Mouse (Mus musculus) ES-E14 (cell line): ENCODE measurements at regions not wholly inside any gene's neighbourhood (a gene's known extent, or its start where the extent isn't known, plus 50 kb on each side); places are given as distances from the start of the nearest gene placed in this dataset.
"Not testable (repeated sequence)": the region's sequence is repeated elsewhere in the genome, so short reads cannot be mapped to it uniquely, and the experiment has no call there.

ENCODE experiments used
- DNase-seq: peaks from one replicate; pipeline ENCODE4 v3.0.0-alpha.2; 2013; ENCODE audit warnings: low read depth, low spot score
- H3K27ac ChIP-seq: 2 replicates; pipeline ENCODE4 v1.5.1; 2012; ENCODE audit warnings: low read depth, mild to moderate bottlenecking, low read length, moderate library complexity, mixed read lengths; ENCODE audit not compliant: poor library complexity, insufficient read depth, severe bottlenecking
- H3K36me3 ChIP-seq: 2 replicates; pipeline ENCODE4 v1.6.1; 2012; ENCODE audit warnings: mild to moderate bottlenecking, low read length, moderate library complexity, mixed read lengths; ENCODE audit not compliant: control insufficient read depth, poor library complexity, insufficient read depth, severe bottlenecking
- H3K4me1 ChIP-seq, 2 experiments: fragments of 150-350 bp in 1 of 2; sonication (generic) in 1 of 2; 2 replicates each; pipeline ENCODE4 v1.6.1; 2012; ENCODE audit warnings: low read length in 2 of 2, mild to moderate bottlenecking in 1 of 2, mixed read lengths in 1 of 2; ENCODE audit not compliant: control insufficient read depth in 2 of 2, insufficient read depth in 2 of 2, poor library complexity in 1 of 2
- H3K4me3 ChIP-seq, 2 experiments: fragments of 150-350 bp in 1 of 2; sonication (generic) in 1 of 2; 2 replicates each; pipeline ENCODE4 v1.5.1; 2012; ENCODE audit warnings: low read length in 2 of 2, low read depth in 1 of 2, mild to moderate bottlenecking in 1 of 2, mixed read lengths in 1 of 2; ENCODE audit not compliant: insufficient read depth in 1 of 2, poor library complexity in 1 of 2, severe bottlenecking in 1 of 2
- H3K9ac ChIP-seq: 2 replicates; pipeline ENCODE4 v1.6.1; 2012; ENCODE audit warnings: low read depth, mild to moderate bottlenecking, low read length, mixed read lengths; ENCODE audit not compliant: poor library complexity, insufficient read depth, severe bottlenecking
- H3K9me3 ChIP-seq: fragments of 150-350 bp; sonication (generic); 2 replicates; pipeline ENCODE4 v1.6.1; 2012; ENCODE audit warnings: low read depth, mild to moderate bottlenecking, low read length; ENCODE audit not compliant: control insufficient read depth, insufficient read depth
- CHD2 ChIP-seq: IDR thresholded peaks from 2 replicates; pipeline ENCODE4 v1.6.1; 2014; ENCODE audit warnings: mild to moderate bottlenecking, low read depth, low read length, inconsistent platforms
- HCFC1 ChIP-seq: IDR thresholded peaks from 2 replicates; pipeline ENCODE4 v1.6.1; 2012; ENCODE audit warnings: low read length, inconsistent platforms, borderline replicate concordance; ENCODE audit not compliant: insufficient read depth
- MAFK ChIP-seq: IDR thresholded peaks from 2 replicates; pipeline ENCODE4 v1.6.1; 2014; ENCODE audit warnings: mild to moderate bottlenecking, low read depth, low read length, inconsistent platforms; ENCODE audit not compliant: insufficient read depth
- ZC3H11A ChIP-seq: IDR thresholded peaks from 2 replicates; pipeline ENCODE4 v1.6.1; 2012; ENCODE audit warnings: low read depth, mild to moderate bottlenecking, inconsistent platforms, low read length, borderline replicate concordance
- ZNF384 ChIP-seq: IDR thresholded peaks from 2 replicates; pipeline ENCODE4 v1.6.1; 2012; ENCODE audit warnings: low read depth, low read length, inconsistent platforms
- in situ Hi-C, 2 experiments: fragments of 600-800 bp; cut with MboI; formaldehyde crosslinking; loops; one replicate each; pipeline ENCODE4 v1.15.1; 2025; ENCODE audit warnings: low sequenced_read_pairs in 2 of 2, inconsistent platforms in 1 of 2; ENCODE audit not compliant: unreplicated experiment in 2 of 2

- Histone ChIP-seq H3K9ac (peak overlapping the region; percentile 49; the same call in 1 of the 2 replicates), H3K36me3 (no peaks in the 10 kb centered on the region), H3K4me3 (peak overlapping the region; percentile 34 to 39), H3K9me3 (no peaks in the 10 kb centered on the region), H3K4me1 (peaks cover 4 to 8% of the 10 kb centered on the region in 2 experiments; a peak in 2 of 4 replicates), H3K27ac (no peak overlapping the region)
- TF ChIP-seq MAFK: no peak
- TF ChIP-seq HCFC1: no peak
- TF ChIP-seq ZC3H11A: no peak
- TF ChIP-seq ZNF384: no peak
- TF ChIP-seq CHD2: no peak
- DNase-seq: no peak
- in situ Hi-C loops: loop anchor here (10.0 to 25.0 kb wide), 3 partner anchors 261 to 543 kb away; no protein-coding TSS in a partner anchor
These were observed 98.1 kb upstream of the Tspan5 start for GRCm38 (mm10) chr3:138643951-138644285.

- TF ChIP-seq ZC3H11A: no peak
- TF ChIP-seq MAFK: no peak
- no peak for TF ChIP-seq CHD2
- TF ChIP-seq HCFC1: no peak
- no peak for TF ChIP-seq ZNF384
- Histone ChIP-seq H3K9me3 (no peaks in the 10 kb centered on the region), H3K4me1 (peaks cover 4 to 8% of the 10 kb centered on the region in 2 experiments; a peak in 2 of 4 replicates), H3K36me3 (no peaks in the 10 kb centered on the region), H3K27ac (no peak overlapping the region), H3K4me3 (peak overlapping the region; percentile 34 to 39), H3K9ac (peak overlapping the region; percentile 49; the same call in 1 of the 2 replicates)
- peak; percentile 40 for DNase-seq
- in situ Hi-C loops: loop anchor here (10.0 to 25.0 kb wide), 3 partner anchors 260 to 543 kb away; no protein-coding TSS in a partner anchor
These were observed 97.6 kb upstream of the Tspan5 start for GRCm38 (mm10) chr3:138644286-138644951.

- no peak for DNase-seq
- no peak for TF ChIP-seq ZC3H11A
- TF ChIP-seq HCFC1: no peak
- no peak for TF ChIP-seq CHD2
- no peak for TF ChIP-seq ZNF384
- TF ChIP-seq MAFK: no peak
- Histone ChIP-seq H3K4me3 (no peak overlapping the region), H3K36me3 (no peaks in the 10 kb centered on the region), H3K27ac (no peak overlapping the region), H3K9me3 (no peaks in the 10 kb centered on the region), H3K4me1 (peaks cover 4 to 8% of the 10 kb centered on the region in 2 experiments; a peak in 2 of 4 replicates), H3K9ac (no peak overlapping the region)
- in situ Hi-C loops: loop anchor here (10.0 to 25.0 kb wide), 3 partner anchors 259 to 542 kb away; no protein-coding TSS in a partner anchor
These were observed 96.7 kb upstream of the Tspan5 start for GRCm38 (mm10) chr3:138645320-138645719.

- no peak for DNase-seq
- H3K27ac ChIP-seq: no peak overlapping the region
- H3K4me1 ChIP-seq: peaks cover 0 to under 1% of the 10 kb centered on the region in 2 experiments; a peak in 1 of 4 replicates
- no peak overlapping the region for H3K9ac ChIP-seq
- H3K9me3 ChIP-seq: no peaks in the 10 kb centered on the region
- in situ Hi-C loops: loop anchor here (10.0 to 25.0 kb wide), 3 partner anchors 255 to 538 kb away; no protein-coding TSS in a partner anchor
- no peak overlapping the region for H3K4me3 ChIP-seq
- TF ChIP-seq MAFK: no peak
- no peak for TF ChIP-seq CHD2
- no peak for TF ChIP-seq HCFC1
- TF ChIP-seq ZNF384: no peak
- no peak for TF ChIP-seq ZC3H11A
- H3K36me3 ChIP-seq: no peaks in the 10 kb centered on the region
These were observed 92.3 kb upstream of the Tspan5 start for GRCm38 (mm10) chr3:138649699-138650098.

- H3K9me3 ChIP-seq, H3K4me1 ChIP-seq, in situ Hi-C loops, H3K4me3 ChIP-seq, H3K27ac ChIP-seq, DNase-seq, H3K36me3 ChIP-seq, H3K9ac ChIP-seq: not testable (repeated sequence)
These were observed 91.3 kb upstream of the Tspan5 start for GRCm38 (mm10) chr3:138650671-138651070.
